Mouse (Mus musculus): ENCODE data around the gene 1110002E22Rik. TPM values are rescaled to one million over a fixed set of nuclear protein-coding genes. Genes with fewer than 3 reads are reported as not detected.

The 1110002E22Rik gene
- polyA plus RNA-seq (2015; fragmentation: Illumina TruSeq; extraction: RNeasy Lipid Tissue Mini Kit (QIAGEN cat#74804); ENCODE audit: insufficient read depth, low replicate concordance): 0.19 TPM

DNA sequence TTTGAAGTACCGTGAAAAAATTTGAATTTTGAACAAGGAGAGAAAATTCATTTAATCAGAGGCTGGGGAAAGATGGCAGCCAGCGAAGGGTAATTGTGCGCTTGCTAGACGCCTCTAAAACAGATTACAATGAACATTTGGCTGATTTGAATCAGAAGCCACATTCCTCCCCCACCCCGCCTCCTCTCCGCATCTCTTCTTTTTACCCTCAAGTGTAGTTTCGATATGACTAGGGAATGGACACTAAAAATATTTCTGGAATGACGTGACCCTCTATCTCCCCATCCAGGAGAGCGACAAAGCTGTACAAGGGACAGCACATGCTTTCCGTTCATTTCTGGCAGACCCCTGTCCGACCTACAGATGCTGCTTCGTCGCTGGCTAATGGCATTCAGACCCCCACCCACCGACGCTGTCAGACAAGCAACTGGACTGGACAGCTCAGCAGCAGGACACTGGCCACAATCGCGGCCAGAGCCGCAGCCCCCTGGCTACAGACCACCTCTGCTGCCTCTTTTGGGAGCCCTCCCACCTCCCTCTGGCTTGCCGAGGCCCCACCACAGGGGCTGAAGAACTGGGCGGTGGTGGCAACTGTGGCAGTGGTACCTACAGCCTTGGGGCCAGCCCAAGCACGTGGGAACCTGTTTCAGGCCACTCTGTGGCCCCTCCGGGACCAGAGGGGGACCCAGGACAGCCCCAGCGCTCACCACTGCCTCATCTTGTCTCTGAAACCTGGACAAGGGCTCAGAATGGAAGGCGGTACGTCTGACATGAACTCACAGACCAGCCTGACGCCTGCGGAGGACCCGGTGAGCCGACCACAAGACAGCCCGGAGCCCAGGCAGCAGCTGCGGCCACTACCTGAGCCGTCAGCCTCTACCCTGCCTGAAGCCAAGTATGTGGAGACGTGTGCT is at the start of gene 1110002E22Rik:
Gene 1110002E22Rik, plus strand, starts transcription at position 321 of the 914 bp plus-strand sequence.

DNA sequence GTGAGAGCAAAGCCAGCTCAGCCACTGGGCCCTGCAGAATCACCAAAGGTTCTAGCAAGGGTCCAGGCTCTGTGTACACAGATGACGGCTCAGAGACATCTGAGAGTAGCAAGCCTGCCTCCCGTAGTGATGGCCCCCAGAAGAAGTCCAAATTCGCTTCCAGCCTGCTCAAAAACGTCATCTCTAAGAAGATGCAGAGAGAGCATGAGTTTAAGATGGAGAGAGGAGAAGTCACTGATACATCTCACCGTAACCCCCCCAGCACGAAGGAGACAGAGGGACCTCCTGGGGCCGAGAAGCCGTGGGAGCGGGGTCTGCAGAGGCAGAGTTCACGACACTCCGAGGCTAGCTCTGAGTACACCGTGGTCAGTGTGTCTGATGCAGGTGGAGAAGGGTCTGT is 2.4 kb downstream of the 1110002E22Rik start, which contains the start of gene Gm5105:
Gene Gm5105, minus strand, starts transcription at position 101 of the 400 bp plus-strand sequence.

Other genes starting within 250 kb of the 1110002E22Rik start
- gene H2afz, start 200.6 kb upstream of the 1110002E22Rik start, polyA plus RNA-seq (2015; fragmentation: Illumina TruSeq; extraction: RNeasy Lipid Tissue Mini Kit (QIAGEN cat#74804); ENCODE audit: insufficient read depth, low replicate concordance): 360 TPM
- 13.3 TPM for gene Dnajb14, start 197.4 kb upstream of the 1110002E22Rik start, polyA plus RNA-seq (2015; fragmentation: Illumina TruSeq; extraction: RNeasy Lipid Tissue Mini Kit (QIAGEN cat#74804); ENCODE audit: insufficient read depth, low replicate concordance)
- gene Lamtor3, start 146.5 kb upstream of the 1110002E22Rik start, polyA plus RNA-seq (2015; fragmentation: Illumina TruSeq; extraction: RNeasy Lipid Tissue Mini Kit (QIAGEN cat#74804); ENCODE audit: insufficient read depth, low replicate concordance): 72.7 TPM
- 50.9 TPM for gene Dapp1, start 83.5 kb upstream of the 1110002E22Rik start, polyA plus RNA-seq (2015; fragmentation: Illumina TruSeq; extraction: RNeasy Lipid Tissue Mini Kit (QIAGEN cat#74804); ENCODE audit: insufficient read depth, low replicate concordance)
- gene Gm5105, start 2.3 kb downstream of the 1110002E22Rik start, polyA plus RNA-seq (2015; fragmentation: Illumina TruSeq; extraction: RNeasy Lipid Tissue Mini Kit (QIAGEN cat#74804); ENCODE audit: insufficient read depth, low replicate concordance): not detected
- gene Trmt10a, start 78.4 kb downstream of the 1110002E22Rik start, polyA plus RNA-seq (2015; fragmentation: Illumina TruSeq; extraction: RNeasy Lipid Tissue Mini Kit (QIAGEN cat#74804); ENCODE audit: insufficient read depth, low replicate concordance): 14.4 TPM
- 2.4 TPM for gene Mttp, start 79.9 kb downstream of the 1110002E22Rik start, polyA plus RNA-seq (2015; fragmentation: Illumina TruSeq; extraction: RNeasy Lipid Tissue Mini Kit (QIAGEN cat#74804); ENCODE audit: insufficient read depth, low replicate concordance)
- gene 4930579F01Rik, start 128.8 kb downstream of the 1110002E22Rik start, polyA plus RNA-seq (2015; fragmentation: Illumina TruSeq; extraction: RNeasy Lipid Tissue Mini Kit (QIAGEN cat#74804); ENCODE audit: insufficient read depth, low replicate concordance): not detected
- not detected for gene Adh7, start 152.7 kb downstream of the 1110002E22Rik start, polyA plus RNA-seq (2015; fragmentation: Illumina TruSeq; extraction: RNeasy Lipid Tissue Mini Kit (QIAGEN cat#74804); ENCODE audit: insufficient read depth, low replicate concordance)
- 1.3 TPM for gene Adh1, start 195.9 kb downstream of the 1110002E22Rik start, polyA plus RNA-seq (2015; fragmentation: Illumina TruSeq; extraction: RNeasy Lipid Tissue Mini Kit (QIAGEN cat#74804); ENCODE audit: insufficient read depth, low replicate concordance)
- gene Adh6a, start 248.2 kb downstream of the 1110002E22Rik start, polyA plus RNA-seq (2015; fragmentation: Illumina TruSeq; extraction: RNeasy Lipid Tissue Mini Kit (QIAGEN cat#74804); ENCODE audit: insufficient read depth, low replicate concordance): not detected